Mouse (Mus musculus) R1 (cell line): ENCODE data around the gene Nr2e3.

Experiments
- DNase-seq: peaks from one replicate; pipeline ENCODE4 v3.0.0-alpha.2; 2018; ENCODE audit warnings: low read depth, low spot score

Gene Nr2e3

GRCm38 (mm10) chr9:59951001-59951750, 9.3 kb downstream of the Nr2e3 start:
- no peak for DNase-seq

GRCm38 (mm10) chr9:59949981-59950380, 10.5 kb downstream of the Nr2e3 start:
- DNase-seq, result no peak

GRCm38 (mm10) chr9:59949511-59949910, 10.9 kb downstream of the Nr2e3 start:
- no peak for DNase-seq

- DNase-seq, result no peak
Measured at GRCm38 (mm10) chr9:59948691-59949250, 11.7 kb downstream of the Nr2e3 start.

GRCm38 (mm10) chr9:59948226-59948625, 12.2 kb downstream of the Nr2e3 start:
- no peak for DNase-seq

- no peak for DNase-seq
Measured at GRCm38 (mm10) chr9:59947271-59947670, 13.2 kb downstream of the Nr2e3 start.

- no peak for DNase-seq
Measured at GRCm38 (mm10) chr9:59945241-59945640, 15.2 kb downstream of the Nr2e3 start.

- no peak for DNase-seq
Measured at GRCm38 (mm10) chr9:59943826-59944225, 16.6 kb downstream of the Nr2e3 start.

- DNase-seq, result no peak
Measured at GRCm38 (mm10) chr9:59942501-59943085, 17.9 kb downstream of the Nr2e3 start.

GRCm38 (mm10) chr9:59941885-59942350, 18.5 kb downstream of the Nr2e3 start:
- no peak for DNase-seq

- DNase-seq, result no peak
Measured at GRCm38 (mm10) chr9:59940913-59941884, 19.3 kb downstream of the Nr2e3 start.

GRCm38 (mm10) chr9:59939691-59940090, 20.8 kb downstream of the Nr2e3 start:
- DNase-seq, result no peak

- DNase-seq, result no peak
Measured at GRCm38 (mm10) chr9:59938529-59938928, 21.9 kb downstream of the Nr2e3 start.

GRCm38 (mm10) chr9:59935866-59936265, 24.6 kb downstream of the Nr2e3 start:
- peak; percentile 56 for DNase-seq

GRCm38 (mm10) chr9:59930248-59930647, 30.2 kb downstream of the Nr2e3 start:
- DNase-seq, result peak; percentile 30

- DNase-seq, result no peak
Measured at GRCm38 (mm10) chr9:59914761-59915160, 45.7 kb downstream of the Nr2e3 start.

GRCm38 (mm10) chr9:59903382-59903781, 57.1 kb downstream of the Nr2e3 start:
- DNase-seq, result no peak
